Mouse (Mus musculus): ENCODE measurements at regions not wholly inside any gene's neighbourhood (a gene's known extent, or its start where the extent isn't known, plus 50 kb on each side); places are given as distances from the start of the nearest gene placed in this dataset.

DNA sequence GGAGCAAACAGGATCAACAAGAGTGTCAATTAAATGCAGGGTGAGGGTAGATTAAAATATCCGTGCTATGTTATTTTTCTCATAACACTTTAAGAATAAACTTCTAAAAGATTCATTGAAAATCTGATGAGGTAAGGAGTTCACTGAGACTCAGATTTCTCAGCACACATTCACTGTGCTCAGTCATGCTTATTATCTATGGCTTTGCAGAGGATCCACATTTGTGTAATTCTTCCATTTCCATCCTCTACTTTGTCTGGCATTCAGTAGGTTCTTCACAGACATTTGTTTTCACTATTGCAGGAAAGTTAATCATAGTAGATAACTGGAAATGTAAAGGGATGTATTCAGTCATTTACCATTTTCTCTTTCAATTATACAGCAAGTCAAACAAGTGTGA, 131.8 kb downstream of the Gm9733 start:
- no peaks in the 10 kb centered on the region for H3K4me1 ChIP-seq
- DNase-seq (ENCODE audit: low spot score) = no peak
- H3K27ac ChIP-seq = no peak overlapping the region
- H3K9me3 ChIP-seq (replicated peaks) = no peaks in the 10 kb centered on the region
- 85% methylated on average over 1 of the region's 1 CpGs for WGBS
- H3K36me3 ChIP-seq = no peaks in the 10 kb centered on the region
- no peak overlapping the region for H3K4me3 ChIP-seq
- H3K27me3 ChIP-seq (ENCODE audit: low read depth, poor library complexity, severe bottlenecking) = no peaks in the 10 kb centered on the region

DNA sequence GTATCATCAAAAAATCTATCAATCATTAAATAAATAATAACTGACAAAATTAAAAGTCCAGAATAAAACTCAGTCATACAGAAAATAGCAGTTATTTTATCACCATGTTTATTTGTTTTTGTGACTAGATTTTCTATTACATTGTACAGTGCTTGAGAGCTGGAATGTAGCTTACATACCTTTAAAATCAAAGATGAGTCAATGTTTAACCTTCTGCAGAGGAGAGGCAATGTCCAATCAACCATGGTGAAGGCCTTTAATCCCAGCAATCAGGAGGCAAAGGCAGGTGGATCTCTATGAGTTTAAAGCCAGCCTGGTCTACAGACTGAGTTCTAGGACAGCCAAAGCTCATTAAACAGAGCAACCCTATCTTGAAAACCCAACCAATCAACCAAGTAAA, 131.1 kb downstream of the Gm9733 start:
- Histone ChIP-seq H3K36me3 (no peaks in the 10 kb centered on the region), H3K27ac (no peak overlapping the region), H3K4me1 (no peaks in the 10 kb centered on the region), H3K9me3 (replicated peaks) (no peaks in the 10 kb centered on the region), H3K27me3 (ENCODE audit: low read depth, poor library complexity, severe bottlenecking) (no peaks in the 10 kb centered on the region), H3K4me3 (no peak overlapping the region)
- DNase-seq (ENCODE audit: low spot score) = no peak

DNA sequence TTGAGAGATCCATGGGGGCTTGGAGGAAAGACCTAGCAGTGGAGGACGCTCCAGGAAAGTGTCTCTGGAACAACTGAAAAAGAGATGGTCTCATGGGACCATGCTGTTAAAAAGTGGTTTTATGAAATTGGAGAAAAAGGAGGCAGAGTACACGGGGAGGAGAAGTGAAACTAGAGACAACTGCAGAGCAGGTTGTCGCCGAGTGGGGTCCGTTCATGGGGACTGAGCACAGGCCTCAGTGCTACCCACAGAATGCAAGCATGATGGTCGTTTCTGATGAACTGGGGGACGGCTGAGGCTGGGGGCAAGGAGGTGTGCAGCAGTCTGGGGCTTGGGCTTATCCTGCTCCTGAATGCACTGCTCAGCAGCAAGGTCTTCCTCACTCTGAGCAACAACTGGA, 129.3 kb downstream of the Gm9733 start:
- Histone ChIP-seq H3K36me3 (no peaks in the 10 kb centered on the region), H3K27ac (no peak overlapping the region), H3K4me1 (no peaks in the 10 kb centered on the region), H3K27me3 (ENCODE audit: low read depth, poor library complexity, severe bottlenecking) (no peaks in the 10 kb centered on the region), H3K4me3 (no peak overlapping the region), H3K9me3 (replicated peaks) (no peaks in the 10 kb centered on the region)
- 89% methylated on average over 7 of the region's 7 CpGs for WGBS
- no peak for DNase-seq (ENCODE audit: low spot score)

DNA sequence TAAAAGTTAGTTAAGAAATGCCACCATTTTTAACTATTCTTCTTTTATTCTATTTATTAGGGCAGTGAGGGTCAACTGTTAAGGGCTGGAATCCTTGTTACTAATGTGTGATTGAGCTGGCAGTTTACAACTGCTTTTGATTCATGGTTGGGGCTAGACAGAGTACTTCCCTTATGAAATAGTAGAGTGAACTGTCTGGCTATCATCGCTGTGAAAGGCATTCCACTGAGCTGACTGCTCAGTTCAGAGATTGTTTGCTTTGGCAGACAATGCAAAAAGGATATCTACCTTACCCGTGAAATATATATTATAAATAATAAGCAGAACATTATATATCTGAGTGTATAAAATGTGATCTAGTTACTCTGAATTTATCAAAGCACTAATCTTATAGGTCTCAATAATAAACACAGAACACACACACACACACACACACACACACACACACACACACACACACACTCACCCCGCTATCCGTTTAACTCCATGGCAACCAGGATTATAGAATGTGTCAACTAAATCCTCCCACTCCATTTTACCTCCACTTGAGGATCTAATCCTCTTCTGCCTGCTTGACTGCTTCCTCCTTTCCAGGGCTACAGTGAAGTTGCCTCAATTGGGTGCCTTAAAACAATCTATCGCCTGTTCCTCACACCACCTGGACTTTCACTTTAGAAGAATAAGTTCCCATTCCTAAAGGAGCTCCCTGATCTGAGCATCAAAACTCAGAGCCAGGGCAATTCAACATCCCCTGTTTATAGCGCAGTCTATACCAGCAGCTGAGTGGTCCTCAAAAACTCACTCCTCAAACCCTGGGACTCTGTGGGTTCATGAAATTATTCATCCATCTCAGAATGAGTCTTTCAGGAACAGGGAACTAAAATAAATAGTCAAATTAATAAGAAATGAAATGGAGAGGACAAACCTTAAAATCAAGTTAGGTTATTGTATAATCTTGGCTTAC, 126.6 kb downstream of the Gm9733 start:
- Histone ChIP-seq H3K4me1 (no peaks in the 10 kb centered on the region), H3K4me3 (no peak overlapping the region), H3K27ac (no peak overlapping the region), H3K36me3 (no peaks in the 10 kb centered on the region), H3K27me3 (ENCODE audit: low read depth, poor library complexity, severe bottlenecking) (no peaks in the 10 kb centered on the region), H3K9me3 (replicated peaks) (no peaks in the 10 kb centered on the region)
- WGBS = 86% methylated on average over 6 of the region's 6 CpGs
- DNase-seq (ENCODE audit: low spot score) = no peak

DNA sequence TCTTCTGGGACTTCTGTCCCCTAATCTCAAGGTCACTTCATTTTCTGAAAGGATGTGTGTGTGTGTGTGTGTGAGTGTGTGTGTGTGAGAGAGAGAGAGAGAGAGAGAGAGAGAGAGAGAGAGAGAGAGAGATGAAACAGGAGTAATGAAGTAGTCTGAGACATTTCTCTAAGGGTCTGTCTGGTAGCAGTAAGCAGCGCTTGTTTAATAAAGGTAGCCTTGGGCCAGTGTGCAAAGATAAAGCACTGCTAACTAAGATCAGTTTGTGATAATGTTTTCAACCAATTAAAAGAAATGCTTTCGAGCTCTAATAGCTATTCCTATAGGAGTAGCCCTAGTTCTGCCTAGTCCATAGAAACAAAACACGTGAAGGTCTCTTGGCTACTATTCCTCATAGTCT, 119.7 kb downstream of the Gm9733 start:
- Histone ChIP-seq H3K36me3 (no peaks in the 10 kb centered on the region), H3K27me3 (ENCODE audit: low read depth, poor library complexity, severe bottlenecking) (no peaks in the 10 kb centered on the region), H3K4me1 (no peaks in the 10 kb centered on the region), H3K27ac (no peak overlapping the region), H3K4me3 (no peak overlapping the region), H3K9me3 (replicated peaks) (no peaks in the 10 kb centered on the region)
- 87% methylated on average over 3 of the region's 3 CpGs for WGBS
- no peak for DNase-seq (ENCODE audit: low spot score)

DNA sequence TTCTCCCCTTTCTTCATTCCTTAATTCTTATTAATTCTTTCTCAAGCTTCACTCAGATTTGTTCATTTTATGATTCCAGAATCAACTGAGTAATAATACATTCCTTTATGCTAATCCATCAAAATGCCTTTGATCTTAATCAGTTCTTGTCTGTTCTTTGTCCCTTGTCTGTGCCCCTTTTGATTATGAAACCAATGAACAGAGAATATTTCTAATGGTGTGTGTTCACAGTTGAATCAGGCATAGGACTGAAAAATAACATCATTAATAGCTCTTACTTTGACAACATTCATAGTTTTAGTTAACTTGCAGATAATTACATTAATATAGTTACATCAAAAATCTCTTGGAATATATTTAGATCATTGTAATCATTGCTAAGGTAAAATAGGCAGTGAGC, 114.5 kb downstream of the Gm9733 start:
- Histone ChIP-seq H3K27ac (no peak overlapping the region), H3K36me3 (no peaks in the 10 kb centered on the region), H3K27me3 (ENCODE audit: low read depth, poor library complexity, severe bottlenecking) (no peaks in the 10 kb centered on the region), H3K4me3 (no peak overlapping the region), H3K9me3 (replicated peaks) (no peaks in the 10 kb centered on the region), H3K4me1 (no peaks in the 10 kb centered on the region)
- DNase-seq (ENCODE audit: low spot score) = no peak

DNA sequence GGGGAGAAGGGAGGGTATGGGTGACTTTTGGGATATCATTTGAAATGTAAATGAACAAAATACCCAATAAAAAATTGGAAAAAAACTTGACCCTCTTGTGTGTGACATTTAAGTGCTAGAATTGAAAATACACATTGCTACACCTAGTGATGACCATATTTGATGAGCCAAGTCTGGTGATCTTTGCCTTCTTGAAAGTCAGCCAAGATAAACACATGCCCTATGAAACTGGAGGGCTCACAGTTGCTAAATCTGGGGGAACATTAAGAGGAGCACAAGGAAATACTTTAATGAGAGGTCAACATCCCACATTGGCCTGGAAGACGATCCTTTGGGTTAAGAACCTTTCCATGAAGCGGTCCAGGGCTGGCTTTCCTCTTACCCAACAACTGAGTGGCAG, 112.8 kb downstream of the Gm9733 start:
- no peak for DNase-seq (ENCODE audit: low spot score)
- H3K27me3 ChIP-seq (ENCODE audit: low read depth, poor library complexity, severe bottlenecking) = no peaks in the 10 kb centered on the region
- no peaks in the 10 kb centered on the region for H3K4me1 ChIP-seq
- H3K27ac ChIP-seq = no peak overlapping the region
- no peak overlapping the region for H3K4me3 ChIP-seq
- WGBS = 86% methylated on average over 2 of the region's 2 CpGs
- H3K9me3 ChIP-seq (replicated peaks) = no peaks in the 10 kb centered on the region
- H3K36me3 ChIP-seq = no peaks in the 10 kb centered on the region

DNA sequence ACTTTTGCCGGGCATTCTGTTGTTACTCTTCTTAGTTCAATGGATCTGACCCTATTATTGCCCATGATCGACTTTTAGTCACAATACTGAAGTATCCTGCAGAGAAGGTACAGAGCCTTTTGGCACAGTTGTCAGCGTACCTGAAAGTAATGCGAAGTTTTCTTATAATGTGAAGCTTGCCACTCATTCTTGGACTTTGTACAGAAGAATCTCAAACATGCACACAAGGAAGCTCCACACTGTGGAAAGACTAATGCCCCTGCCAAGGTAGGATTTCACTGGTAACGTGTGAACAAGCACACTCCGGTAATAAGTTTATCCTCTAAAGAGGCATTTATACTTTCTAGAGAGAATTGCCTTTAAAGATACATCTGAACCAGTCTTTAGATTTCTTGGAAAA, 108.8 kb downstream of the Gm9733 start:
- no peak overlapping the region for H3K4me3 ChIP-seq
- no peaks in the 10 kb centered on the region for H3K4me1 ChIP-seq
- 93% methylated on average over 6 of the region's 6 CpGs for WGBS
- no peaks in the 10 kb centered on the region for H3K36me3 ChIP-seq
- DNase-seq (ENCODE audit: low spot score) = no peak
- no peaks in the 10 kb centered on the region for H3K9me3 ChIP-seq (replicated peaks)
- no peak overlapping the region for H3K27ac ChIP-seq
- no peaks in the 10 kb centered on the region for H3K27me3 ChIP-seq (ENCODE audit: low read depth, poor library complexity, severe bottlenecking)

DNA sequence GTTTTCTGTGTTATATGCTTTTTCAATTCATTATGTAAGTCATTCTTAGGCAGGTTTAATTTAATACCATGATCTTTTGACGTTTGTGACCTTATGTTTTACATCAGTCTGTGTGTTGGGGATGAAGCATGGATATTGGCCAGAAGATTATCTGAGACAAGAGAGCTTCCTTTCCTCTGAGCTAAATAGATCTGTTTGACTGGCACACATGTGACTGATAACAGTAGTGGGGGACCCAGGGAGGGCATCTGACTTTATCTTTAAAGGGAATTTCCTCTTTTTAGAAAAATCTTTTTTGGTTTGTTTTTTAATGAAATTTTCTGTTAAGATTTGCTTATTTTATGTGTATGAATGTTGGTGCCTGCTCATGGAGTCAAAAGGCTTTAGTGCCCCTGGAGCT, 107.7 kb downstream of the Gm9733 start:
- Histone ChIP-seq H3K9me3 (replicated peaks) (no peaks in the 10 kb centered on the region), H3K4me1 (no peaks in the 10 kb centered on the region), H3K27ac (no peak overlapping the region), H3K27me3 (ENCODE audit: low read depth, poor library complexity, severe bottlenecking) (no peaks in the 10 kb centered on the region), H3K4me3 (no peak overlapping the region), H3K36me3 (no peaks in the 10 kb centered on the region)
- 62% methylated on average over 1 of the region's 1 CpGs for WGBS
- no peak for DNase-seq (ENCODE audit: low spot score)

DNA sequence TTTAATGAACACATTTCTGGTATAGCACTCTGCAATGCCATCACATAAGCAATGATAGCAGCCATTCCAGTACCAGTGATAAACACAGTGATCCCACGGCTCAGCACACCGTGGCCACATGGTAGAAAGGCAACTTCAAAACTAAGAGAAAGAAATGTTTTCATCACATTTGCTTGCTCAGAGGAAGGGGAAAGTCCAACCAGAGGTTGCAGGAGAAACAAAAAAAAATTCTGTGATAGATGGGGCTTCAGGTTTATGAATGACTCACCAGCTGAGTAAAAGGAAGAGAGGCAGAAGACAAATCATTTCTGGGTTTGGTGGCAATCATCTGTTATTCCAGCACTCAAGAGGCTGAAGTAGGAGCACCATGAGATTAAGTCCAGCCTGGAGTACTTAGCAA, 103.5 kb downstream of the Gm9733 start:
- Histone ChIP-seq H3K36me3 (no peaks in the 10 kb centered on the region), H3K27ac (no peak overlapping the region), H3K4me3 (no peak overlapping the region), H3K9me3 (replicated peaks) (no peaks in the 10 kb centered on the region), H3K4me1 (no peaks in the 10 kb centered on the region), H3K27me3 (ENCODE audit: low read depth, poor library complexity, severe bottlenecking) (no peaks in the 10 kb centered on the region)
- no peak for DNase-seq (ENCODE audit: low spot score)
- WGBS = 96% methylated on average over 2 of the region's 2 CpGs

DNA sequence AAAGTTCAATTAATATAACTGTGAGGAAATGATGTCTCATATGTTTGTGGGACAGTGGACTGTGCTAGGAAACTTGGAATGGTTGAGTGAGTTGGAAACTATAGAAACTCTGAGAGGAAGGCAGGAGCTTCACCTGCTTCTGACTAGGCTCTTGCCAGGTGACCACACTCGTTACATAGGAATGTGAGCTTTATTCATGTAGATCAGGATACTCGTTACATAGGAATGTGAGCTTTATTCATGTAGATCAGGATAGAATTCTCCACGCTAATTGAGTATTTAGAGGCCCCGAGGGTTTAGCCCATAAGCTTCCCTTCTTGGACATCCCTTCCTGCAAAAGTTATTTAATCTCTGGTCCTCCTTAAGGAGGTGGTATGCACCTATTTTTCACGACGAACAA, 101.9 kb downstream of the Gm9733 start:
- no peak overlapping the region for H3K4me3 ChIP-seq
- H3K27ac ChIP-seq = no peak overlapping the region
- WGBS = 83% methylated on average over 6 of the region's 6 CpGs
- no peaks in the 10 kb centered on the region for H3K9me3 ChIP-seq (replicated peaks)
- no peaks in the 10 kb centered on the region for H3K4me1 ChIP-seq
- no peak for DNase-seq (ENCODE audit: low spot score)
- H3K27me3 ChIP-seq (ENCODE audit: low read depth, poor library complexity, severe bottlenecking) = no peaks in the 10 kb centered on the region
- H3K36me3 ChIP-seq = no peaks in the 10 kb centered on the region

DNA sequence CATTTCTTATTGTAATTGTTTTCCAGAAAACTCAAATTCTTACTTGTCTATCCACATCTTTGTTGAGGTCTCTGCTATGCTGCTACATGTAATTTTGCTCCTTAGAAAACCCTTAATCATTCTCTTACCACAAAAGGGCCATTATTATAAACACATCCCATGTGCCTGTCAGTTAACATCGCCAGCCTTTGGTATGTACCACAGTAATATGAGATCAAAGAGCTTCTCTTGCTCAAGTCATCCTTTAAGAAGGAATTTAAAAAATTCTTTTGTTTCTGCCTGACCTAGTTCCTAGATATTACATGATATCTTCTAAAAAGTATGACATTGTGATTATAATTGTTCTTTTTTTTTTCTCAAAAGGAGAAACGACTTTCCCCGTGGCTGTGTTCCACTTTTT, 100.7 kb downstream of the Gm9733 start:
- Histone ChIP-seq H3K4me1 (no peaks in the 10 kb centered on the region), H3K27me3 (ENCODE audit: low read depth, poor library complexity, severe bottlenecking) (no peaks in the 10 kb centered on the region), H3K27ac (no peak overlapping the region), H3K4me3 (no peak overlapping the region), H3K9me3 (replicated peaks) (no peaks in the 10 kb centered on the region), H3K36me3 (no peaks in the 10 kb centered on the region)
- 75% methylated on average over 3 of the region's 3 CpGs for WGBS
- no peak for DNase-seq (ENCODE audit: low spot score)

DNA sequence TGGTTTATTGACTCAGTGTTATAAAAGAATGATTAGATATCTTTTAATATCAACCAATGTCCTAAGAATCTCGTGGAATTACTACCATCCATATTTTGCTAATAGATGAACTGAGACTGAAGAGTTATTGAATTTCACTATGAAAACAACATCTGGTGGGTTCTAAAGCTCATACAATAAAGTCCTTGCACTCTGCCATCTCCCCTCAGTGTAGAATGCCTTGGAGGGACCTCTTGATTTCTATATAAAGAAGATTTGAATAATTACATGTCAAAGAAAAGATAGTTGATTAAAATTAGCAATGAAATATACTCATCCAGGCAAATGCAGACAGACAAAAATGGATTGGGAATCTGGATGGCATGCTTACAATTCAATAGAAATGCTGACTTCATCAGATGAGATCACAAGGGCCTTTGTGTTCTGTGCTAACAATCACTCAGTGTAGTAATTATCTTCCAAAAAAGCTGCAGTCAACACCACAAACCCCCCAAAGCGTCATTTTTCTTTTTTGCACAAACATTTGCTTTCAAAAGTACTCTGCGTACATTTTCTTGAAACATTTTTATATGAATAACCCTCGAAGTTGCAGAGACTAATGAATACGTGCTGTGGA, 94.2 kb downstream of the Gm9733 start:
- H3K36me3 ChIP-seq = no peaks in the 10 kb centered on the region
- no peaks in the 10 kb centered on the region for H3K4me1 ChIP-seq
- H3K27me3 ChIP-seq (ENCODE audit: low read depth, poor library complexity, severe bottlenecking) = no peaks in the 10 kb centered on the region
- H3K27ac ChIP-seq = no peak overlapping the region
- DNase-seq (ENCODE audit: low spot score) = no peak
- no peaks in the 10 kb centered on the region for H3K9me3 ChIP-seq (replicated peaks)
- 83% methylated on average over 5 of the region's 5 CpGs for WGBS
- no peak overlapping the region for H3K4me3 ChIP-seq

DNA sequence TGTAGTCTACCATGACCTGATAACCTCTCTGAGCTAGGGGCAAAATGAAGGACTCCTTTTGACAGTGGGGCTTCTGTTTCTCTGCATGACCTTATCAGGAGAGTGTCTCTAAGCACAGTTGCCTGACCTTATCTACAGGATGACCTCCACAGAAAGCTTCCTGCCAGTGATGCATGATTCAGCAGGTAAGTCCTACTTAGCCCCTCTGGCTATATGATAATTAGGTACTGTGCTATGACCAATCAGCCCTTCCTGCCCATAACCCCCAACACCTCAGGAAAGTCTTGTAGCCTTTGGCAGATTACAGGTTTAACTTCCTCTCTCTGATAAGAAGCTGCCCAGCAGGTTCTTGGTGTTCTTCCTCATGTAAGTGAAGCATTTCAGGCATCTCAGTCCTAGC, 89.7 kb downstream of the Gm9733 start:
- no peaks in the 10 kb centered on the region for H3K4me1 ChIP-seq
- H3K9me3 ChIP-seq (replicated peaks) = no peaks in the 10 kb centered on the region
- no peak for DNase-seq (ENCODE audit: low spot score)
- H3K27ac ChIP-seq = no peak overlapping the region
- no peak overlapping the region for H3K4me3 ChIP-seq
- no peaks in the 10 kb centered on the region for H3K36me3 ChIP-seq
- H3K27me3 ChIP-seq (ENCODE audit: low read depth, poor library complexity, severe bottlenecking) = no peaks in the 10 kb centered on the region

Data from limb, embryonic 10.5 days (tissue).